9 mouse cellular contexts compared by ENCODE assay signal in genomic region chr11:121630406-121630805, GRCm38 (mm10). TPM values are rescaled to one million over a fixed set of nuclear protein-coding genes. Genes with fewer than 3 reads are reported as not detected.
A peak's percentile ranks its signal among the peaks of the same experiment; 100 is the strongest.
DNase-seq lines count a peak whose midpoint lies in the region; ATAC-seq and TF ChIP-seq lines count a peak whose summit lies in the region.
"Had no signal": no experiment of that assay in that cellular context is flagged by ENCODE, and none has a peak within 500 bp of the region (broad histone marks: within the 10 kb centered on the region; RNA-seq: fewer than 3 reads in every experiment).

No protein-coding gene starts in this region.

- no peak overlapping the region for H3K4me3 ChIP-seq in left cerebral cortex, adult 2 months
- no peak overlapping the region for H3K4me3 ChIP-seq in forebrain, embryonic 16.5 days (replicated peaks; ENCODE audit: low read length)
- H3K4me3 ChIP-seq: liver, embryonic 13.5 days had no signal

- no peaks in the 10 kb centered on the region for H3K36me3 ChIP-seq in forebrain, embryonic 16.5 days (ENCODE audit: control insufficient read depth, insufficient read depth)

- H3K9me3 ChIP-seq in forebrain, embryonic 16.5 days (ENCODE audit: control insufficient read depth, low read length), result no peaks in the 10 kb centered on the region
- H3K9me3 ChIP-seq: liver, embryonic 13.5 days had no signal

- no peak overlapping the region for H3K4me2 ChIP-seq in forebrain, embryonic 16.5 days (ENCODE audit: low read length)
- H3K4me2 ChIP-seq: liver, embryonic 13.5 days had no signal

- intact Hi-C loops in left cerebral cortex, adult 2 months (cut with DNase I), result loop anchor here (1.0 kb wide), 1 partner anchor 178 kb away; no protein-coding TSS in a partner anchor

- H3K4me1 ChIP-seq in forebrain, embryonic 16.5 days (replicated peaks; ENCODE audit: control insufficient read depth, insufficient read depth, low read length), result no peaks in the 10 kb centered on the region
- H3K4me1 ChIP-seq: liver, embryonic 13.5 days had no signal

- ATAC-seq in megakaryocyte progenitor cell, adult 5-6 weeks (replicated peaks; ENCODE audit: poor library complexity), result peak; percentile 57; the same call in 1 of the 2 replicates
- no peak for ATAC-seq in forebrain, embryonic 16.5 days

- peak; percentile 10 for DNase-seq in embryo, embryonic 10.5 days (ENCODE audit: low spot score)
- no peak for DNase-seq in embryo, embryonic 9.5 days (ENCODE audit: extremely low spot score)
- no peak for DNase-seq in left cerebral cortex, adult 2 months (ENCODE audit: extremely low spot score in 1 of 2, low spot score in 2 of 2)
- no peak for DNase-seq in left cerebral cortex, adult 11 months (ENCODE audit: low spot score)
- DNase-seq in NIH3T3 (ENCODE audit: low read depth), result peak; percentile 69
- DNase-seq in layer of hippocampus, postnatal 36 days, result no peak
- DNase-seq: liver, embryonic 13.5 days had no signal

- H3K27me3 ChIP-seq in forebrain, embryonic 16.5 days (replicated peaks; ENCODE audit: control insufficient read depth, insufficient read depth, low read length), result no peaks in the 10 kb centered on the region
- H3K27me3 ChIP-seq: liver, embryonic 13.5 days had no signal

- H3K27ac ChIP-seq in left cerebral cortex, adult 2 months, result no peak overlapping the region
- H3K27ac ChIP-seq in forebrain, embryonic 16.5 days (ENCODE audit: low read length), result no peak overlapping the region
- H3K27ac ChIP-seq: liver, embryonic 13.5 days had no signal

- WGBS in forebrain, embryonic 16.5 days, result 87% methylated on average over 4 of the region's 4 CpGs

- no peak overlapping the region for H3K9ac ChIP-seq in forebrain, embryonic 16.5 days (replicated peaks; ENCODE audit: low read depth, low read length)
- H3K9ac ChIP-seq: liver, embryonic 13.5 days had no signal

- peak; percentile 59 for TF ChIP-seq CTCF in left cerebral cortex, adult 2 months (IDR thresholded peaks at IDR 0.05)

RNA-seq across cellular contexts. Expression of gene B3gntl1, which starts 42.5 kb away (rescaled TPM):
- 1 to 10 TPM; 6.7 to 6.8 TPM for total RNA-seq in left cerebral cortex, adult 2 months (2021)
- total RNA-seq in megakaryocyte progenitor cell, adult 5-6 weeks (2015), result 3.2 and 6.6 TPM in 2 replicates
- 8.0 and 8.6 TPM in 2 replicates for total RNA-seq in megakaryocyte progenitor cell, adult 5-6 weeks (2017)
- 1 to 10 TPM; 6.2 to 8.7 TPM for total RNA-seq in layer of hippocampus, postnatal 36 days (2021)
- polyA plus RNA-seq in forebrain, embryonic 16.5 days (2015; fragmentation: Nextera tagmentation; extraction: Ambion mirVana), result 7.4 and 7.8 TPM in 2 replicates

Comparison
In these comparisons a context has a peak if more than half of its experiments do, and no peak if none do; other contexts are left out.
1. DNase-seq: peak in embryo, embryonic 10.5 days (single experiment) and NIH3T3 (single experiment); none in embryo, embryonic 9.5 days (single experiment), left cerebral cortex, adult 2 months (0 of 2), left cerebral cortex, adult 11 months (single experiment) and layer of hippocampus, postnatal 36 days (0 of 2).